Mouse (Mus musculus) splenic B cell, adult 2 months (primary cell): ENCODE data around the gene Filip1l.
A peak's percentile ranks its signal among the peaks of the same experiment; 100 is the strongest.

Source experiments
- DNase-seq: peaks from one replicate; pipeline ENCODE4 v3.0.0-alpha.2; 2011; ENCODE audit warnings: low read depth, low spot score
- H3K27me3 ChIP-seq: 2 replicates; pipeline ENCODE4 v1.6.1; 2012; ENCODE audit warnings: mild to moderate bottlenecking, low read length, moderate library complexity, mixed read lengths; ENCODE audit not compliant: control insufficient read depth, poor library complexity, insufficient read depth, severe bottlenecking
- H3K36me3 ChIP-seq: 2 replicates; pipeline ENCODE4 v1.6.1; 2012; ENCODE audit warnings: mild to moderate bottlenecking, low read length, moderate library complexity, mixed read lengths; ENCODE audit not compliant: control insufficient read depth, poor library complexity, insufficient read depth, severe bottlenecking

Gene Filip1l

GRCm38 (mm10) chr16:57454106-57454763 is 101.3 kb downstream of the Filip1l start:
- no peak for DNase-seq
- no peaks in the 10 kb centered on the region for H3K36me3 ChIP-seq
- H3K27me3 ChIP-seq, result no peaks in the 10 kb centered on the region

GRCm38 (mm10) chr16:57455573-57455972 is 102.7 kb downstream of the Filip1l start:
- no peak for DNase-seq
- Histone ChIP-seq H3K27me3 (no peaks in the 10 kb centered on the region), H3K36me3 (no peaks in the 10 kb centered on the region)

- H3K27me3 ChIP-seq, result no peaks in the 10 kb centered on the region
- no peak for DNase-seq
- H3K36me3 ChIP-seq, result no peaks in the 10 kb centered on the region
These were observed 103.1 kb downstream of the Filip1l start for GRCm38 (mm10) chr16:57456003-57456402.

GRCm38 (mm10) chr16:57465386-57465913 is 112.6 kb downstream of the Filip1l start:
- no peaks in the 10 kb centered on the region for H3K36me3 ChIP-seq
- H3K27me3 ChIP-seq, result no peaks in the 10 kb centered on the region
- no peak for DNase-seq

- no peaks in the 10 kb centered on the region for H3K27me3 ChIP-seq
- H3K36me3 ChIP-seq, result no peaks in the 10 kb centered on the region
- DNase-seq, result peak; percentile 30
These were observed 116.4 kb downstream of the Filip1l start for GRCm38 (mm10) chr16:57469301-57469700.

- no peaks in the 10 kb centered on the region for H3K36me3 ChIP-seq
- H3K27me3 ChIP-seq, result no peaks in the 10 kb centered on the region
- DNase-seq, result no peak
These were observed 117.0 kb downstream of the Filip1l start for GRCm38 (mm10) chr16:57469869-57470268.

- Histone ChIP-seq H3K36me3 (no peaks in the 10 kb centered on the region), H3K27me3 (no peaks in the 10 kb centered on the region)
- DNase-seq, result peak; percentile 39
These were observed 117.5 kb downstream of the Filip1l start for GRCm38 (mm10) chr16:57470286-57470830.

- DNase-seq, result peak; percentile 77
- Histone ChIP-seq H3K27me3 (no peaks in the 10 kb centered on the region), H3K36me3 (no peaks in the 10 kb centered on the region)
These were observed 118.2 kb downstream of the Filip1l start for GRCm38 (mm10) chr16:57471071-57471470.

GRCm38 (mm10) chr16:57473415-57474085 is 120.7 kb downstream of the Filip1l start:
- DNase-seq, result no peak
- H3K36me3 ChIP-seq, result no peaks in the 10 kb centered on the region

GRCm38 (mm10) chr16:57478451-57478850 is 125.6 kb downstream of the Filip1l start:
- no peaks in the 10 kb centered on the region for H3K27me3 ChIP-seq
- H3K36me3 ChIP-seq, result no peaks in the 10 kb centered on the region
- no peak for DNase-seq

More at GRCm38 (mm10) chr16:57473415-57474085, 120.7 kb downstream of the Filip1l start:
- H3K27me3 ChIP-seq, result no peaks in the 10 kb centered on the region

- Histone ChIP-seq H3K36me3 (no peaks in the 10 kb centered on the region), H3K27me3 (no peaks in the 10 kb centered on the region)
- no peak for DNase-seq
These were observed 126.9 kb downstream of the Filip1l start for GRCm38 (mm10) chr16:57479776-57480175.

GRCm38 (mm10) chr16:57482264-57482663 is 129.4 kb downstream of the Filip1l start:
- Histone ChIP-seq H3K27me3 (no peaks in the 10 kb centered on the region), H3K36me3 (no peaks in the 10 kb centered on the region)
- DNase-seq, result peak; percentile 82

- H3K27me3 ChIP-seq, result no peaks in the 10 kb centered on the region
- DNase-seq, result no peak
- no peaks in the 10 kb centered on the region for H3K36me3 ChIP-seq
These were observed 130.0 kb downstream of the Filip1l start for GRCm38 (mm10) chr16:57482911-57483310.

GRCm38 (mm10) chr16:57483503-57483902 is 130.6 kb downstream of the Filip1l start:
- DNase-seq, result no peak
- Histone ChIP-seq H3K27me3 (no peaks in the 10 kb centered on the region), H3K36me3 (no peaks in the 10 kb centered on the region)
